Mouse (Mus musculus) ES-Bruce4 (cell line): ENCODE data around the gene Cpt2.

Experiments used
- CTCF ChIP-seq: IDR thresholded peaks from one replicate; pipeline ENCODE4 v1.8.1; 2011; ENCODE audit warnings: low read depth, low read length
- POLR2A ChIP-seq: IDR thresholded peaks from one replicate; pipeline ENCODE4 v1.8.1; 2011; ENCODE audit warnings: low read length; ENCODE audit not compliant: insufficient read depth

- TF ChIP-seq CTCF (no peak), POLR2A (no peak)
Observed at GRCm38 (mm10) chr4:107955691-107956090, 32.3 kb upstream of the Cpt2 start.
